Mouse (Mus musculus): Measurements from ENCODE around the gene Mrps2. TPM values are rescaled to one million over a fixed set of nuclear protein-coding genes. Genes with fewer than 3 reads are reported as not detected.

The Mrps2 gene
- 26.5 TPM for polyA plus RNA-seq (2015; fragmentation: Illumina TruSeq; extraction: RNeasy Lipid Tissue Mini Kit (QIAGEN cat#74804); ENCODE audit: insufficient read depth, low replicate concordance)

GRCm38 (mm10) chr2:28467860-28468485 is at the start of gene Mrps2:
Mrps2 (plus strand) TSS chr2:28468066.

GRCm38 (mm10) chr2:28446515-28447314 is 21.2 kb upstream of the Mrps2 start, which contains the start of gene Ppp1r26:
Ppp1r26 (plus strand) TSS chr2:28446800.

GRCm38 (mm10) chr2:28465836-28466518 is 1.9 kb upstream of the Mrps2 start, which contains the start of gene 1700007K13Rik:
1700007K13Rik (minus strand) TSS chr2:28466332.

GRCm38 (mm10) chr2:28496671-28497070 is 28.8 kb downstream of the Mrps2 start, which contains the start of gene Gbgt1:
Gbgt1 (plus strand) TSS chr2:28496891.

GRCm38 (mm10) chr2:28505795-28506194 is 37.9 kb downstream of the Mrps2 start, which contains the start of gene Gm10134:
Gm10134 (plus strand) TSS chr2:28506095.

GRCm38 (mm10) chr2:28512798-28513401 is 45.0 kb downstream of the Mrps2 start, which contains the start of gene Ralgds:
Ralgds (plus strand) TSS chr2:28513125.

Other genes with a start within 250 kb of the Mrps2 start
- gene Ppp1r26, start 21.3 kb upstream of the Mrps2 start, polyA plus RNA-seq (2015; fragmentation: Illumina TruSeq; extraction: RNeasy Lipid Tissue Mini Kit (QIAGEN cat#74804); ENCODE audit: insufficient read depth, low replicate concordance): 0.51 TPM
- not detected for gene 1700007K13Rik, start 1.7 kb upstream of the Mrps2 start, polyA plus RNA-seq (2015; fragmentation: Illumina TruSeq; extraction: RNeasy Lipid Tissue Mini Kit (QIAGEN cat#74804); ENCODE audit: insufficient read depth, low replicate concordance)
- 2.6 TPM for gene Gbgt1, start 28.8 kb downstream of the Mrps2 start, polyA plus RNA-seq (2015; fragmentation: Illumina TruSeq; extraction: RNeasy Lipid Tissue Mini Kit (QIAGEN cat#74804); ENCODE audit: insufficient read depth, low replicate concordance)
- gene Gm10134, start 38.0 kb downstream of the Mrps2 start, polyA plus RNA-seq (2015; fragmentation: Illumina TruSeq; extraction: RNeasy Lipid Tissue Mini Kit (QIAGEN cat#74804); ENCODE audit: insufficient read depth, low replicate concordance): 6.0 TPM
- gene Ralgds, start 45.1 kb downstream of the Mrps2 start, polyA plus RNA-seq (2015; fragmentation: Illumina TruSeq; extraction: RNeasy Lipid Tissue Mini Kit (QIAGEN cat#74804); ENCODE audit: insufficient read depth, low replicate concordance): 31.5 TPM
- 2.2 TPM for gene Cel, start 95.3 kb downstream of the Mrps2 start, polyA plus RNA-seq (2015; fragmentation: Illumina TruSeq; extraction: RNeasy Lipid Tissue Mini Kit (QIAGEN cat#74804); ENCODE audit: insufficient read depth, low replicate concordance)
- gene Gtf3c5, start 115.7 kb downstream of the Mrps2 start, polyA plus RNA-seq (2015; fragmentation: Illumina TruSeq; extraction: RNeasy Lipid Tissue Mini Kit (QIAGEN cat#74804); ENCODE audit: insufficient read depth, low replicate concordance): 14.2 TPM
- 1.8 TPM for gene Gfi1b, start 153.9 kb downstream of the Mrps2 start, polyA plus RNA-seq (2015; fragmentation: Illumina TruSeq; extraction: RNeasy Lipid Tissue Mini Kit (QIAGEN cat#74804); ENCODE audit: insufficient read depth, low replicate concordance)
- gene Tsc1, start 173.2 kb downstream of the Mrps2 start, polyA plus RNA-seq (2015; fragmentation: Illumina TruSeq; extraction: RNeasy Lipid Tissue Mini Kit (QIAGEN cat#74804); ENCODE audit: insufficient read depth, low replicate concordance): 22.5 TPM
- 1.1 TPM for gene Spaca9, start 231.7 kb downstream of the Mrps2 start, polyA plus RNA-seq (2015; fragmentation: Illumina TruSeq; extraction: RNeasy Lipid Tissue Mini Kit (QIAGEN cat#74804); ENCODE audit: insufficient read depth, low replicate concordance)
- 0.77 TPM for gene Ak8, start 232.1 kb downstream of the Mrps2 start, polyA plus RNA-seq (2015; fragmentation: Illumina TruSeq; extraction: RNeasy Lipid Tissue Mini Kit (QIAGEN cat#74804); ENCODE audit: insufficient read depth, low replicate concordance)

Measured in spleen, adult 10 weeks (tissue).